Mouse (Mus musculus): Measurements from ENCODE around the gene BC100530.
"Not testable (repeated sequence)": the region's sequence is repeated elsewhere in the genome, so short reads cannot be mapped to it uniquely, and the experiment has no call there.

BC100530 gene

DNA sequence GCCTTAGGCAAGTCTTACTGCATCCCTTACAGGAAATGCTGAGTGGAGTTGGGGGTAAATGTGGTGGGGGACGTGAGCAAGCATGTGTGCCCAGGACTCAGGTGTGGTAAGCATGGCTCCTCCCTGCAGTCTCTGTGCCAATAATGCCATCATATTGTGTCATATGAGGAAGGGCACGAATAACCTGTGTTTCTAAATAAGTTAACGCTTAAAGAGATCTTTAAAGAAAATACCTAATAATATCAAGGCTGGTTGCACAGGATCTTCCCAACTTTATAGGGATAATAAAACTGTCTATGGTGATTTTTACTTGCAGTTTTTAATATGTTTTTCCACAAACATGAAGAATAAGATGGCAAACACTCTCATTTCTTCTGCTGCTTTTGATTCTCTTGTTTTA is at the start of gene BC100530:
Gene BC100530, minus strand, starts transcription at position 101 of the 400 bp plus-strand sequence.
- not testable (repeated sequence) for DNase-seq (ENCODE audit: low spot score in 2 of 2)

DNA sequence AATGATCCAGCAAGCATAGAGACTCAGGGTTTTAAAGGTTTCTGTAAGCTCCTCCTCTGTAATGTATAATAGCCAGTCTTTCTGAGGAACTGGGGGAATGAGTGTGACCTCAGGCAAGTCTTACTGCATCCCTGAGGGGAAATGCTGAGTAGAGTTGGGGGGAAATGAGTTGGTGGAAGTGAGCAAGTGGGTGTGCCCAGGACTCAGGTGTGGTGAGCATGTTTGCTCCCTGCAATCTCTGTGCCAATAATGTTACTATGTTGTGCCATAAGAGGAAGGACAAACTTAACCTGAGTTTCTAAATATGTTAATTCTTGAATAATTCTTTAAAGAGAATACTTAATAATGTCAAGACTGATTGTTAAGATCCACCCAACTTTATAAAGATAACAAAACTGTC is 40.8 kb upstream of the BC100530 start, which contains the start of gene Stfa2:
Gene Stfa2, minus strand, starts transcription at position 101 of the 400 bp plus-strand sequence.
- no peak for DNase-seq (ENCODE audit: low spot score in 2 of 2)

- no peak for DNase-seq (ENCODE audit: low spot score in 2 of 2)
Observed at GRCm38 (mm10) chr16:36389060-36389459, 21.5 kb upstream of the BC100530 start.

GRCm38 (mm10) chr16:36337171-36337570 is 30.4 kb downstream of the BC100530 start:
- DNase-seq (ENCODE audit: low spot score in 2 of 2) = no peak

GRCm38 (mm10) chr16:36334232-36334631 is 33.3 kb downstream of the BC100530 start, which contains the start of gene BC117090:
TSS of gene BC117090 (minus strand) at chr16:36334332.
- no peak for DNase-seq (ENCODE audit: low spot score in 2 of 2)

DNA sequence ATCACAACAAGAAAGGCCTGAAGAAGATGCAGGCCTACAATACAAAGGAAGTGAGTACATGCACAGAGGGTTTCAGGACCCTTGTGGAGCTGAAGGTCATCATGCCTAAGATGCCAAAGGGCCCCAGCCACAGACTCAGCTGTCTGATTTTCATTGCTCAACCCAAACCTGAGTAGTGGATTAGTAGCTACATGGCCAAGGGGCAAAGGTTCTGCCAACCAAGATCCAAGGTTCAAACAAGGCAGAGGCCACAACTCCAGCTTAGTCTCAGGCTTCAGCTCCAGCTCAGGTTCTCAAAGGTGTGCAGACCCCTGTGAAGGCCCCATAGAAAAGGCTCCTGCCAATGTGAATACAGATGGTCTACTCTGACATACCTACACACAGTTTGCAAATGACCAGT is 48.3 kb downstream of the BC100530 start:
- DNase-seq (ENCODE audit: low spot score in 2 of 2) = no peak

DNA sequence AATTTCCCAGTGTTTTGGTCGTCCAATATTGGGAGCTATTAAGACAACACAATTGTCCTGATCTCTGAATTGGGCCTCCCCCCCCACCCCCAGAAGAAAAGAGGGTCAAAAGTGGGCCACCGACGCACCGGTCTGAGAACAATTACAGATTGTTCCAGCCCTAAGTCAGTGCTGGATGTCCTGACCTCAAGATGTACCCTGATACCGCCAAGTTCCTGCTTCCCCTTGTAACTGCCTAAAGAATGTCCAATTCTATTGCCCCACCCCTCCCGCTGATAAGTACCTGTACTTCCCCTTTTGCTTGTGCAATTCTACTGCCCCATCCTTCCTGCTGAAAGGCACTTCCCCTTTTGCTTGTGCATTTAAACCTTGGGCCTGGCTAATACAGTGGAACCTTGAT is 51.4 kb downstream of the BC100530 start:
- DNase-seq (ENCODE audit: low spot score in 2 of 2) = not testable (repeated sequence)
